Mouse (Mus musculus) adrenal gland (tissue): ENCODE data around the gene Olfr622.

ENCODE experiments used
- intact Hi-C: fragments of 180-260 bp; cut with DNase I; formaldehyde crosslinking; loops from one replicate; pipeline ENCODE4 v1.15.1; 2025
- long read RNA-seq, 2 experiments: library from polyadenylated mRNA; unstranded; transcript quantifications; one replicate each; pipeline ENCODE4 v2.0.0; 2020; ENCODE audit warnings: borderline replicate concordance in 1 of 2; ENCODE audit not compliant: insufficient replicate concordance in 1 of 2

Gene Olfr622
- long read RNA-seq, experiment 1: 0 reads
- long read RNA-seq, experiment 2: 0 reads

DNA sequence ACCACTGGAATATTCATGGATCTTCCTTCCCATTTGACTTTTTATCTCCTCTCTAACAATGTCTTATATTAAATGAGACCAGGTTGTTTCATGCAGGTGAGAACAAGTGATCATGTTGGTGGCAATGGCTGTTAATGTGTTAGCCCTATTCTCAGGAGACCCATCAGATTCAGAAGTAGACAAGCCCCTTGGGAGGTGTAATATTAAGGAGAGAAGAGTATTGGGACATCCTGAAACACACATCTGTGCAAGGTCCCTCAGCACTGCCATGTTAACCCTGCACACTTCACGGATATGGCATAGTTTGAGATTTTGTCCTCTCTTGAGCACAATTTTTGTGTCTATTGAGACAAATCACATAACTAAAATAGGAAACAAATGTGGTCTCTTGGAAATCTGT lies at the start of gene Olfr622:
Gene Olfr622, minus strand, starts transcription at position 101 of the 400 bp plus-strand sequence.
- intact Hi-C loops: no loop called here

DNA sequence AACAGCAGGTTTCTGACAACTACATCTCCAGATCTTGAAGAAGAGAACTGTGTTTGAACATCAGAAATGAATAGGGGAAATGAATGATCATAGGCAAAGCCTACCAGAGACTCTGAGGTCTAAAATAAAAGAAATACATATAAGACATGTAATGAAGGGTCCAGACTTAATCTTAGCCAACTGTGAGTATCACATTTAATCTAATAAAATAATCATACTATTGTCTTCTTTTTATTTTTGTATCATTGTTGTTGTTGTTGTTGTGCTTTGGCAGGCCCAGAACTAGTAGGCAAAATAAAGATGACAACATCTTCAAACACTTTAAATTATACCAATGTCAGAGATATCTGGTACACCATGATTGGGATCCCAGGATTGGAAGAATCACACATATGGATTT lies 39.9 kb upstream of the Olfr622 start, which contains the start of gene Olfr625-ps1:
Gene Olfr625-ps1, plus strand, starts transcription at position 301 of the 400 bp plus-strand sequence.
- intact Hi-C loops: no loop called here

DNA sequence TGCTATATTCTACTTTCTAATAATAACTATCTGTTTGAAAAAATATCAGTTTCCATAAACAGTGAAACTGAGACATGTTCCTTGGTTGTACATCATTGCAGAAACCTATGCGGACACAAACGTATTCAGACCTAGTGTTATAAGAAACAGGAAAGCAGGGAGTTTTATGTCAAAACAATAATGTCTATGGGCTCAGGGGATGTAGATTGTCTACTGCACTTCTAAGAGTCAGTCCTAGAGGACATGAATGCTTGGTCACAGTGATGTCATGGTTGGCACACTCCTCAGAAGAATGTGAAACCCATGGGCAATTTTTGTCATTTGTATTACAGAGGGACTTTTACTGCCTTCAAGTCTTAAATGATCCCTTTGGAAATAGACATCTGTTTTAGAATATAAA lies 28.6 kb upstream of the Olfr622 start, which contains the start of gene Olfr624:
Gene Olfr624, minus strand, starts transcription at position 101 of the 400 bp plus-strand sequence.
- intact Hi-C loops: no loop called here

DNA sequence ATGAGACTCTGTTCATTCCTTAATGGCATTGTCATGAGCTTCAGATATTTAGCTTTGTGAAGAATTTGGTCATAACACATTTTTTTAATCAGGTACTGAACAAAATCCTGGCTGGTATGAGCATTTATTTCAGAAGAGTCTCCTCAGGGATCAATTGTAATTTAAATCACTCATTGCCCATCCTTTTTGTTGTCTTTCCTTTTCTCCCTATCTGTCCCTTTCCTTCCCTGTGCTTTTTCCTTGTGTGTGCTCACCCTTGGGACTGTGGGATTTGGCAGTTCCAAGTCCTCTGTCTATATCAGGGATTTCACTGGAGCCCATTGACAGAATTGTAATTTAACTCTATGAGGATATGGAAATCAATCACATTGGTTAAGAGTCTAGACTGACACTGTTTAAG lies 21.1 kb upstream of the Olfr622 start, which contains the start of gene Olfr623:
Gene Olfr623, minus strand, starts transcription at position 101 of the 400 bp plus-strand sequence.
- intact Hi-C loops: no loop called here

DNA sequence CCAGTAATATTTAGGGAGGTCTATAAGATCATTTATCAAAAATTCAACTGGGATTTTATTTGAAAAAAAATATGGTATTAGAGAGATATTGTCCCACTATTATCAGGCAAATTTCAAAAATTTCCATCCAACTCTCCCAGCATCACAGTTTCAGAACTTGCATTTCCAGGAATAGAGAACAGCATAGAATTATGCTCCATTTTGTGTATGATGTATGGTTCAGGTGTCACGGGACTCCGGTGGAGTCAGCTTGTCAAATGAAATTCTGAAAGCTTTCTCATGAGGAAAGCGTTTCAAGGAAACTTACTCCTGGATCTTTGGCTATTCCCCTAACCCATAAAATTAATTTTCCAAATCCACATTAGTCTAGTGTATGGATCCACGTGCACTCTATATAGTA lies 1.6 kb upstream of the Olfr622 start:
- intact Hi-C loops: no loop called here

DNA sequence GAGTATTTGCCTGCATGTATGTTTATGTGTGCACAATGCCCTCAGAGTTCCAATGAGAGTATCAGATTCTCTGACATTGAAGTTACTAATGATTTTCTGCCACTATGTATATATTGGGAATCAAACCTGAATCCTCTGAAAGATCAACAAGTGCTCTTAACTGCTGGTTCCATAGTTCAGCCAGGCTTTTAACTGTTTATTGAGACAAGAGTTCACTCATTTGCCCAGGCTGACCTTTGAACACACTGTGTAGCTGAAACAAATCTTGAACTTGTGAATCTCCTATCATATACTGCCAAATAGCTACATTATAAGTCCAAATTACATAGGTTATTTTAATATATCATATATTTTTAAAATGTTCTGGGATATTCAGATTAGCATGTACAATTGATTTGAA lies 5.7 kb downstream of the Olfr622 start:
- intact Hi-C loops: no loop called here

DNA sequence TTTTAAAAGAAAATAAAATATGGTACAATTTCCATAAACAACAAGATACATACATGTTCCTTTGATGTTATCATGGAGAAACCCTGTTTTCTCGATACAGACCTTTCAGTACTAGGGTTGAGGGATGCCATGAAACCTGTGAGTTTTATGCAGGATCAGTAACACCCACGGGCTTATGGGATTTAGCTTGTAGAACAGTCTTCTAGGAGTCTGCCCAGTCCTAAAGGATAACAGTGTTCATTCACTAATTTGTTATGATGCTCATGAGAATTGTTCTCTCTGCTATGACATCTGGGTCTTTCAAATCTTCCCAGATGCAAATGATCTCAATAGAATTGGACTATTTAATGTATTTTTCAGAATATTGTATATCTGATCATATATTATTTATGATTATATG lies 30.1 kb downstream of the Olfr622 start, which contains the start of gene Olfr620:
Gene Olfr620, minus strand, starts transcription at position 101 of the 400 bp plus-strand sequence.
- intact Hi-C loops: no loop called here

DNA sequence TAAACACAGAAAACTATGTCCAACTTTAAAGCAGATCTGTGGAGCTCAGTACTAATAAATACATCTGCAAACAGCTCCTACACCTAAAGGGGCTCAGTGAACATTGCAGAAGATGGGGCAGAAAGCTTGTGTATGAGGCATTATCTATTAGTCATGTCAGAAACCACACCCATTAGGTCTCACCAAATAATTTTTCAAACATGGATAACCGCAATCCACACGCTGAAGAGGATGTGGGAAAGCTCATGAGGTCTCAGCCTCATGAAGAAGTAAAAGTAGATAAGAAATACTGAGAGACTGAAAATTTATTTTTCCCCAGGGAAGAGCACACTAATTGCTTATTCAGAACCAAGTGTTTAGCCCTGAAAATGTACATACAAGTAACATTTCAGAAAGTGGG lies 35.1 kb downstream of the Olfr622 start:
- intact Hi-C loops: no loop called here

DNA sequence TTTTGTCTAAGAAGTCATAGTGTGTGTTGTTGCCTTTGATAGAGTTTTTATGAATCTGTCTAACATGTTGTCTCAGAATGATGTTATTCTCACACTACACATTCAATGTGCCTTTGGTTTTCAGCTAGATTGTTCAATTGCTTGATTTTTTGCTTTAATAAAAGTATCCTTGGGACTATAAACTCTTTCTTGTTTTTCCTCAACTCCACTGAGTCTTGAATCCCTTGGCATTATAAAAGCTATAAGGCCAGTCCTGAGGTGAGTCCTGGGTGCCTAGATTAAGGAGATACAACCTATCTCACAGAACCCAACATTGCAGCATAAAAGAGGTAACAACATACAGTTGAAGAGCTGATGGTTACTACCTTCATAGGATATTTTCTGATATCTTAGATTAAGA lies 42.2 kb downstream of the Olfr622 start, which contains the start of gene Olfr619:
Gene Olfr619, plus strand, starts transcription at position 301 of the 400 bp plus-strand sequence.
- intact Hi-C loops: no loop called here

DNA sequence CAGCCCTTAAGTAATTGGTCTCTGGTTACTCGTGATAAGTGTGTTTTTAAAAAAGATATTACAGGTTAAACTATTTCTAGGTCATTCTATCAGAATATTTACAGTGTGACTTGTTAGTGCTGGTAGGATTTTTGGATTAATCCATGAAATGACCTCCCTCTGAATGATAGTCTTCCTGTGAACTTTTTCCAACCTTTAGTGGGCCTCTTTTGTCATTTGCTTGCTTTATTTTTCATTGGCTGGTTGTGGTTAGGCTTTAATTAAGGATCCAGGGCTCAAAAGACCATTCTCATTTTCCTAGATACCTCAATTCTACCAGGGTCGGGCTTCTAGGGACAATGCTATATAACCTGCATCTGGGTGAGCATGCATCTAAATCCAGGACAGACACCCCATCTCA lies 52.7 kb downstream of the Olfr622 start, which contains the start of gene Olfr618:
Gene Olfr618, plus strand, starts transcription at position 301 of the 400 bp plus-strand sequence.
- intact Hi-C loops: no loop called here
